Mouse (Mus musculus) myocyte (in vitro differentiated cells): ENCODE data around the gene Mad1l1.

Experiments
- E2F4 ChIP-seq: IDR thresholded peaks from one replicate; pipeline ENCODE4 v1.6.1; 2011; ENCODE audit warnings: mild to moderate bottlenecking, control low read depth, moderate library complexity; ENCODE audit not compliant: insufficient read depth
- MAX ChIP-seq: IDR thresholded peaks from one replicate; pipeline ENCODE4 v1.6.1; 2011; ENCODE audit warnings: low read depth, mild to moderate bottlenecking, control low read depth
- MYOD1 ChIP-seq, 3 experiments: IDR thresholded peaks; one replicate each; pipeline ENCODE4 v1.6.1; 2011; ENCODE audit warnings: control low read depth in 2 of 3, low read depth in 2 of 3, mild to moderate bottlenecking in 2 of 3, moderate library complexity in 1 of 3; ENCODE audit not compliant: insufficient read length in 2 of 3, control insufficient read depth in 1 of 3
- MYOG ChIP-seq, 3 experiments: IDR thresholded peaks; one replicate each; pipeline ENCODE4 v1.6.1; 2011; ENCODE audit warnings: control low read depth in 2 of 3, low read depth in 2 of 3, mild to moderate bottlenecking in 2 of 3; ENCODE audit not compliant: insufficient read length in 2 of 3, control insufficient read depth in 1 of 3, insufficient read depth in 1 of 3
- POLR2A ChIP-seq: IDR thresholded peaks from one replicate; pipeline ENCODE4 v1.6.1; 2011; ENCODE audit warnings: low read depth, mild to moderate bottlenecking, control low read depth, moderate library complexity; ENCODE audit not compliant: insufficient read length
- POLR2AphosphoS2 ChIP-seq: IDR thresholded peaks from one replicate; pipeline ENCODE4 v1.6.1; 2011; ENCODE audit warnings: low read depth, control low read depth; ENCODE audit not compliant: insufficient read length
- REST ChIP-seq: IDR thresholded peaks from one replicate; pipeline ENCODE4 v1.6.1; 2011; ENCODE audit warnings: mild to moderate bottlenecking, control low read depth, moderate library complexity; ENCODE audit not compliant: insufficient read depth, insufficient read length
- SRF ChIP-seq: IDR thresholded peaks from one replicate; pipeline ENCODE4 v1.6.1; 2011; ENCODE audit warnings: low read depth; ENCODE audit not compliant: control insufficient read depth, insufficient read length
- TCF12 ChIP-seq: IDR thresholded peaks from one replicate; pipeline ENCODE4 v1.6.1; 2011; ENCODE audit warnings: mild to moderate bottlenecking, control low read depth; ENCODE audit not compliant: poor library complexity, insufficient read depth, severe bottlenecking
- TCF3 ChIP-seq: IDR thresholded peaks from one replicate; pipeline ENCODE4 v1.6.1; 2011; ENCODE audit warnings: low read depth, control low read depth; ENCODE audit not compliant: insufficient read length
- USF1 ChIP-seq: IDR thresholded peaks from one replicate; pipeline ENCODE4 v1.6.1; 2011; ENCODE audit warnings: low read depth, mild to moderate bottlenecking, control low read depth, moderate library complexity

DNA sequence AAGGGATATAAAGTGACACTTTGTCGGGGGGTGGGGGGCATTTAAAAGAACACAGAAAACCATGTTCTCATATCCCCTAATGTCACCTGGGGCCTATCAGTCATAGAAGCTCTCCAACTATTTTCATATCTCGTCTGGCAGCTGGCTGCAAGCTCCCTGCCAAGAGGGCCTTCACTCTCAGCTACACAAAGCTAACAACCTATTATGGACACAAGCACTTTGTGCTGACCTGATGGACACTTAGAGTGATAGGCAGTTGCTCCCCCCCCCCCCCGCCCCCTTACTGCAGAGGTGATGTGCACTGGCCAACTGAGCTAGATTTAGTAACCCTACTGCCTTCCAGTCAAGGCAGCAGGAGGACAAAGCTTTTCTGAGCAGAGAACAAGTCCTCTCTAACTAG lies 104.3 kb downstream of the Mad1l1 start:
- no peak for TF ChIP-seq POLR2A
- TF ChIP-seq POLR2AphosphoS2: no peak
- no peak for TF ChIP-seq MAX
- no peak for TF ChIP-seq E2F4
- no peak for TF ChIP-seq MYOD1 (IDR thresholded peaks at IDR 0.05; ENCODE audit: control insufficient read depth in 1 of 3, insufficient read length in 2 of 3, low read depth in 2 of 3)
- TF ChIP-seq TCF12: no peak
- TF ChIP-seq USF1: no peak
- no peak for TF ChIP-seq SRF
- no peak for TF ChIP-seq MYOG (IDR thresholded peaks at IDR 0.05; ENCODE audit: control insufficient read depth in 1 of 3, insufficient read depth in 1 of 3, insufficient read length in 2 of 3, low read depth in 2 of 3)
- no peak for TF ChIP-seq TCF3
- TF ChIP-seq REST: no peak
